Mouse (Mus musculus) lung, embryonic 14.5 days (tissue): ENCODE data around the gene Olfr707. TPM values are rescaled to one million over a fixed set of nuclear protein-coding genes. Genes with fewer than 3 reads are reported as not detected.
"Not testable (repeated sequence)": the region's sequence is repeated elsewhere in the genome, so short reads cannot be mapped to it uniquely, and the experiment has no call there.

ENCODE experiments used
- ATAC-seq: fragments of 200-750 bp; cut with Nextera tagmentation; 2 replicates; pipeline ENCODE4 v1.8.0; 2017; ENCODE audit warnings: mild to moderate bottlenecking, moderate TSS enrichment, moderate library complexity; ENCODE audit not compliant: insufficient read depth
- DNase-seq: peaks from one replicate; pipeline ENCODE4 v3.0.0-alpha.2; 2015
- H3K27ac ChIP-seq: fragments of 300-500 bp; sonication (generic); 2 replicates; pipeline ENCODE4 v1.5.1; 2014; ENCODE audit warnings: low read depth, mild to moderate bottlenecking, moderate library complexity
- H3K27me3 ChIP-seq: fragments of 300-500 bp; sonication (generic); 2 replicates; pipeline ENCODE4 v1.6.1; 2014; ENCODE audit warnings: low read length, control low read depth; ENCODE audit not compliant: insufficient read depth
- H3K36me3 ChIP-seq: fragments of 300-500 bp; sonication (generic); 2 replicates; pipeline ENCODE4 v1.6.1; 2014; ENCODE audit warnings: control low read depth; ENCODE audit not compliant: insufficient read depth
- H3K4me1 ChIP-seq: fragments of 300-500 bp; sonication (generic); 2 replicates; pipeline ENCODE4 v1.6.1; 2014; ENCODE audit warnings: antibody characterized with exemption, control low read depth; ENCODE audit not compliant: insufficient read depth
- H3K4me2 ChIP-seq: fragments of 300-500 bp; sonication (generic); 2 replicates; pipeline ENCODE4 v1.6.1; 2014; ENCODE audit warnings: mild to moderate bottlenecking
- H3K4me3 ChIP-seq: fragments of 300-500 bp; sonication (generic); 2 replicates; pipeline ENCODE4 v1.5.1; 2014; ENCODE audit warnings: low read depth, low read length
- H3K9ac ChIP-seq: fragments of 300-500 bp; sonication (generic); 2 replicates; pipeline ENCODE4 v1.6.1; 2014
- H3K9me3 ChIP-seq: fragments of 300-500 bp; sonication (generic); 2 replicates; pipeline ENCODE4 v1.6.1; 2016; ENCODE audit warnings: low read depth, low read length, control low read depth
- CTCF ChIP-seq: IDR thresholded peaks from 2 replicates; pipeline ENCODE4 v1.5.1; 2016; ENCODE audit warnings: antibody characterized with exemption, low read depth
- WGBS: fragments of 180-500 bp; shearing (Covaris S2); extraction: QIAGEN DNeasy Blood & Tissue Kit; methylation state at CpG from one replicate; pipeline ENCODE4 v1.1.7; 2014; 5-methylcytosine and 5-hydroxymethylcytosine counted together
- polyA plus RNA-seq: library from polyadenylated mRNA; unstranded; fragments of >200 nt; fragmentation: Nextera tagmentation; extraction: Ambion mirVana; gene quantifications from 2 replicates; pipeline ENCODE4 v1.2.1, GENCODE M21; 2014

Gene Olfr707
- polyA plus RNA-seq = not detected in 2 replicates

- ATAC-seq, H3K27ac ChIP-seq, H3K9ac ChIP-seq, H3K36me3 ChIP-seq, H3K4me1 ChIP-seq, H3K9me3 ChIP-seq, DNase-seq, H3K4me3 ChIP-seq, H3K27me3 ChIP-seq, H3K4me2 ChIP-seq: not testable (repeated sequence)
- whole genome bisulfite sequencing = 77% methylated on average over 3 of the region's 3 CpGs
These were observed at the start of gene Olfr707 for GRCm38 (mm10) chr7:106901141-106901540. TSS of gene Olfr707 (minus strand) at chr7:106901241.

GRCm38 (mm10) chr7:106948212-106948611 lies 47.2 kb upstream of the Olfr707 start, which contains the start of gene Olfr710:
TSS of gene Olfr710 (minus strand) at chr7:106948312.
- H3K9ac ChIP-seq = no peak within 1 kb of the TSS
- no peaks in the 10 kb centered on the region for H3K9me3 ChIP-seq
- H3K36me3 ChIP-seq = no peaks in the 10 kb centered on the region
- no peak within 1 kb of the TSS for H3K4me2 ChIP-seq
- no peaks in the 10 kb centered on the region for H3K27me3 ChIP-seq
- no peak within 1 kb of the TSS for H3K27ac ChIP-seq
- DNase-seq (no peak), ATAC-seq (no peak)
- H3K4me1 ChIP-seq = no peaks in the 10 kb centered on the region
- TF ChIP-seq CTCF = no peak
- H3K4me3 ChIP-seq = no peak within 1 kb of the TSS
- 72% methylated on average over 3 of the region's 3 CpGs for WGBS

GRCm38 (mm10) chr7:106932119-106932518 lies 31.1 kb upstream of the Olfr707 start, which contains the start of gene Olfr709-ps1:
TSS of gene Olfr709-ps1 (minus strand) at chr7:106932219.
- no peaks in the 10 kb centered on the region for H3K36me3 ChIP-seq
- TF ChIP-seq CTCF = no peak
- H3K9me3 ChIP-seq = no peaks in the 10 kb centered on the region
- H3K9ac ChIP-seq = no peak within 1 kb of the TSS
- H3K27me3 ChIP-seq = no peaks in the 10 kb centered on the region
- no peak within 1 kb of the TSS for H3K4me3 ChIP-seq
- H3K4me2 ChIP-seq = no peak within 1 kb of the TSS
- H3K27ac ChIP-seq = no peak within 1 kb of the TSS
- no peaks in the 10 kb centered on the region for H3K4me1 ChIP-seq
- ATAC-seq (no peak), DNase-seq (no peak)

GRCm38 (mm10) chr7:106920961-106921360 lies 19.9 kb upstream of the Olfr707 start:
- DNase-seq, H3K9me3 ChIP-seq, H3K4me3 ChIP-seq, H3K4me2 ChIP-seq, H3K27ac ChIP-seq, H3K4me1 ChIP-seq, H3K9ac ChIP-seq, H3K27me3 ChIP-seq, H3K36me3 ChIP-seq, ATAC-seq: not testable (repeated sequence)
- 84% methylated on average over 7 of the region's 7 CpGs for WGBS

- Histone ChIP-seq H3K9ac (no peak within 1 kb of the TSS), H3K9me3 (no peaks in the 10 kb centered on the region), H3K4me2 (no peak within 1 kb of the TSS), H3K4me3 (no peak within 1 kb of the TSS), H3K36me3 (no peaks in the 10 kb centered on the region), H3K27me3 (no peaks in the 10 kb centered on the region), H3K4me1 (no peaks in the 10 kb centered on the region), H3K27ac (no peak within 1 kb of the TSS)
- 48% methylated on average over 2 of the region's 2 CpGs for WGBS
- DNase-seq (no peak), ATAC-seq (no peak)
- no peak for TF ChIP-seq CTCF
These were observed 6.6 kb upstream of the Olfr707 start, which contains the start of gene Olfr1532-ps1 for GRCm38 (mm10) chr7:106907676-106908075. TSS of gene Olfr1532-ps1 (plus strand) at chr7:106908001.

GRCm38 (mm10) chr7:106888062-106888461 lies 13.0 kb downstream of the Olfr707 start, which contains the start of gene Olfr706:
TSS of gene Olfr706 (minus strand) at chr7:106888162.
- no peak for TF ChIP-seq CTCF
- DNase-seq = no peak
- no peaks in the 10 kb centered on the region for H3K27me3 ChIP-seq
- no peak within 1 kb of the TSS for H3K4me3 ChIP-seq
- H3K4me1 ChIP-seq = no peaks in the 10 kb centered on the region
- H3K4me2 ChIP-seq = no peak within 1 kb of the TSS
- no peak for ATAC-seq
- 83% methylated on average over 2 of the region's 2 CpGs for WGBS
- no peak within 1 kb of the TSS for H3K9ac ChIP-seq
- H3K27ac ChIP-seq = no peak within 1 kb of the TSS
- H3K36me3 ChIP-seq = no peaks in the 10 kb centered on the region
- H3K9me3 ChIP-seq = no peaks in the 10 kb centered on the region

GRCm38 (mm10) chr7:106876791-106877190 lies 24.2 kb downstream of the Olfr707 start, which contains the start of gene Olfr705:
TSS of gene Olfr705 (minus strand) at chr7:106876891.
- H3K4me2 ChIP-seq = no peak within 1 kb of the TSS
- WGBS = 73% methylated on average over 3 of the region's 3 CpGs
- H3K27me3 ChIP-seq = no peaks in the 10 kb centered on the region
- H3K9me3 ChIP-seq = no peaks in the 10 kb centered on the region
- no peak for ATAC-seq
- TF ChIP-seq CTCF = no peak
- DNase-seq = no peak
- H3K36me3 ChIP-seq = no peaks in the 10 kb centered on the region
- H3K27ac ChIP-seq = no peak within 1 kb of the TSS
- no peak within 1 kb of the TSS for H3K9ac ChIP-seq
- no peak within 1 kb of the TSS for H3K4me3 ChIP-seq
- no peaks in the 10 kb centered on the region for H3K4me1 ChIP-seq

GRCm38 (mm10) chr7:106862885-106863284 lies 38.2 kb downstream of the Olfr707 start, which contains the start of gene Olfr704:
TSS of gene Olfr704 (plus strand) at chr7:106863185.
- Histone ChIP-seq H3K9me3 (no peaks in the 10 kb centered on the region), H3K4me3 (no peak within 1 kb of the TSS), H3K27ac (no peak within 1 kb of the TSS), H3K27me3 (no peaks in the 10 kb centered on the region), H3K9ac (no peak within 1 kb of the TSS), H3K4me1 (no peaks in the 10 kb centered on the region), H3K4me2 (no peak within 1 kb of the TSS), H3K36me3 (no peaks in the 10 kb centered on the region)
- TF ChIP-seq CTCF = no peak
- ATAC-seq (no peak), DNase-seq (no peak)
